Mouse (Mus musculus) forebrain, postnatal 0 days (tissue): ENCODE measurements around the gene Rab8a. TPM values are rescaled to one million over a fixed set of nuclear protein-coding genes. Genes with fewer than 3 reads are reported as not detected.

ENCODE experiments used
- ATAC-seq: fragments of 200-750 bp; cut with Nextera tagmentation; 2 replicates; pipeline ENCODE4 v1.8.0; 2017; ENCODE audit warnings: mild to moderate bottlenecking, moderate library complexity
- DNase-seq: peaks from one replicate; pipeline ENCODE4 v3.0.0-alpha.2; 2015
- H3K27ac ChIP-seq: fragments of 300-500 bp; sonication (generic); 2 replicates; pipeline ENCODE4 v1.5.1; 2014; ENCODE audit warnings: low read depth, mild to moderate bottlenecking, antibody characterized with exemption, low read length, moderate library complexity, mixed read lengths
- H3K27me3 ChIP-seq: fragments of 300-500 bp; sonication (generic); 2 replicates; pipeline ENCODE4 v1.6.1; 2014; ENCODE audit warnings: mild to moderate bottlenecking, low read length, mixed read lengths; ENCODE audit not compliant: insufficient read depth
- H3K36me3 ChIP-seq: fragments of 300-500 bp; sonication (generic); 2 replicates; pipeline ENCODE4 v1.6.1; 2014; ENCODE audit warnings: mild to moderate bottlenecking, moderate library complexity; ENCODE audit not compliant: insufficient read depth
- H3K4me1 ChIP-seq: fragments of 300-500 bp; sonication (generic); 2 replicates; pipeline ENCODE4 v1.6.1; 2014; ENCODE audit warnings: antibody characterized with exemption; ENCODE audit not compliant: insufficient read depth
- H3K4me2 ChIP-seq: fragments of 300-500 bp; sonication (generic); 2 replicates; pipeline ENCODE4 v1.6.1; 2014; ENCODE audit warnings: low read depth, mild to moderate bottlenecking, moderate library complexity
- H3K4me3 ChIP-seq: fragments of 300-500 bp; sonication (generic); 2 replicates; pipeline ENCODE4 v1.5.1; 2014; ENCODE audit warnings: low read depth, low read length, mixed read lengths
- H3K9ac ChIP-seq: fragments of 300-500 bp; sonication (generic); 2 replicates; pipeline ENCODE4 v1.6.1; 2014; ENCODE audit warnings: mild to moderate bottlenecking
- H3K9me3 ChIP-seq: fragments of 300-500 bp; sonication (generic); 2 replicates; pipeline ENCODE4 v1.6.1; 2016; ENCODE audit warnings: low read length
- CTCF ChIP-seq: sonication (generic); IDR thresholded peaks from 2 replicates; pipeline ENCODE4 v1.5.1; 2016; ENCODE audit warnings: antibody characterized with exemption, control low read depth, low read depth
- WGBS: fragments of 180-500 bp; shearing (Covaris S2); extraction: QIAGEN DNeasy Blood & Tissue Kit; methylation state at CpG from one replicate; pipeline ENCODE4 v1.1.7; 2014; 5-methylcytosine and 5-hydroxymethylcytosine counted together
- polyA plus RNA-seq: library from polyadenylated mRNA; unstranded; fragments of >200 nt; fragmentation: Nextera tagmentation; extraction: Ambion mirVana; gene quantifications from 2 replicates; pipeline ENCODE4 v1.2.1, GENCODE M21; 2015
- total RNA-seq: library from RNA; depleted of rRNA; stranded (reverse); fragments of >200 nt; gene quantifications from 2 replicates; pipeline ENCODE4 v1.2.3, GENCODE M21; 2014

Rab8a gene
- total and polyA plus RNA-seq, 2 experiments from 2014 or later, result 35.7 to 74.2 TPM

DNA sequence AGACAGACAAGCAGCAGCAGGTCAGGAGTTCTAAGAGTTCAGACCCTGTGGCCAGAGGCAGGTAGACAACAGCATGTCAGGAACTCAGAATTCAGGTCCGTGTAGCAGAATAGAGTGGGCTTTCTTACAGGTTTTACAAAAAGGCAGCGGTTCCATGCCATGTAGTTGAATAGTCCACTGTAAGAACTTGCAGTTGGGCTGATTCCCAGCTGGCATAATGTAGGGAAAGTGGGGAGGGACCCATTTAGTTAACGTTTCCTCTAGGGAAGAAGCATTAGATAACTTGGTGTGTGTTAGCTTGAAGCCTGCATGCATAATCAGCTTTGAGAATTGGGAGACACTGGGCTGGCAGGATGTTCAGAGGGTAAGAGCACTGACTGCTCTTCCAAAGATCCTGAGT lies 2.3 kb upstream of the Rab8a start:
- DNase-seq, result no peak
- H3K27ac ChIP-seq, result no peak overlapping the region
- H3K9ac ChIP-seq, result no peak overlapping the region
- no peak for ATAC-seq
- no peak overlapping the region for H3K4me3 ChIP-seq
- H3K4me1 ChIP-seq, result peaks cover 11% of the 10 kb centered on the region
- no peak for TF ChIP-seq CTCF
- H3K9me3 ChIP-seq, result no peaks in the 10 kb centered on the region
- no peak overlapping the region for H3K4me2 ChIP-seq
- peaks cover 3% of the 10 kb centered on the region; the same call in 1 of the 2 replicates for H3K36me3 ChIP-seq
- H3K27me3 ChIP-seq, result no peaks in the 10 kb centered on the region
- 60% methylated on average over 3 of the region's 3 CpGs for WGBS

- peak; percentile 9 for DNase-seq
- peak overlapping the region; percentile 66 for H3K4me2 ChIP-seq
- peak; percentile 8; the same call in 1 of the 2 replicates for TF ChIP-seq CTCF
- peaks cover 11% of the 10 kb centered on the region; the same call in 1 of the 2 replicates for H3K36me3 ChIP-seq
- H3K4me3 ChIP-seq, result peak overlapping the region; percentile 48
- WGBS, result 81% methylated on average over 3 of the region's 3 CpGs
- peaks cover 11% of the 10 kb centered on the region for H3K4me1 ChIP-seq
- H3K27ac ChIP-seq, result no peak overlapping the region
- H3K9ac ChIP-seq, result peak overlapping the region; percentile 40; the same call in 1 of the 2 replicates
- no peaks in the 10 kb centered on the region for H3K9me3 ChIP-seq
- no peak for ATAC-seq
- H3K27me3 ChIP-seq, result no peaks in the 10 kb centered on the region
These were observed 993 bp upstream of the Rab8a start for GRCm38 (mm10) chr8:72160007-72160406.

DNA sequence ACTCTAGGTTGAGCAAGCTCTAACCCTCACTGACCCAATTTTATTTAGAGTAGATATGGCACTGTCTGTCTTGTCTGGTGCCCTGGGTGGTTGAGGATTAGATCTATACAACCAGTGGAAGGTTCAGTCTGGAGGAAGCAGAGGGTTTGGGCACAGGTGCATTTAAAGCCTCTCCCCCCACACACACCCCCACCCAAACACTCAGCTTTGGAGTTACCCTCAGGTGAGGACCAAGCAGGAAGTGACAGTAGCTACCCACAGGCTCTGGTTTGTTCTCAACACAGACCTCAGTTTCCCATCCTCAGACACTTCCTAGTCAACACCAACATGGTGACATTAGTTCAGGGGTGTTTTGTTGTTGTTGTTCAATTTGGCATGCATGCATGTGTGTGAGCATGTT lies 1.8 kb downstream of the Rab8a start:
- no peak for TF ChIP-seq CTCF
- no peak overlapping the region for H3K4me3 ChIP-seq
- no peak overlapping the region for H3K4me2 ChIP-seq
- no peak overlapping the region for H3K9ac ChIP-seq
- H3K27ac ChIP-seq, result no peak overlapping the region
- peaks cover 11% of the 10 kb centered on the region for H3K36me3 ChIP-seq
- DNase-seq (no peak), ATAC-seq (no peak)
- H3K27me3 ChIP-seq, result no peaks in the 10 kb centered on the region
- no peaks in the 10 kb centered on the region for H3K9me3 ChIP-seq
- H3K4me1 ChIP-seq, result peaks cover 11% of the 10 kb centered on the region

- Histone ChIP-seq H3K4me2 (no peak overlapping the region), H3K4me3 (no peak overlapping the region), H3K27me3 (no peaks in the 10 kb centered on the region), H3K9me3 (no peaks in the 10 kb centered on the region), H3K27ac (no peak overlapping the region), H3K9ac (no peak overlapping the region), H3K4me1 (no peaks in the 10 kb centered on the region), H3K36me3 (peaks cover 70% of the 10 kb centered on the region)
- no peak for DNase-seq
- no peak for TF ChIP-seq CTCF
- 96% methylated on average over 3 of the region's 3 CpGs for WGBS
- no peak for ATAC-seq
These were observed 8.2 kb downstream of the Rab8a start for GRCm38 (mm10) chr8:72169098-72169668.

DNA sequence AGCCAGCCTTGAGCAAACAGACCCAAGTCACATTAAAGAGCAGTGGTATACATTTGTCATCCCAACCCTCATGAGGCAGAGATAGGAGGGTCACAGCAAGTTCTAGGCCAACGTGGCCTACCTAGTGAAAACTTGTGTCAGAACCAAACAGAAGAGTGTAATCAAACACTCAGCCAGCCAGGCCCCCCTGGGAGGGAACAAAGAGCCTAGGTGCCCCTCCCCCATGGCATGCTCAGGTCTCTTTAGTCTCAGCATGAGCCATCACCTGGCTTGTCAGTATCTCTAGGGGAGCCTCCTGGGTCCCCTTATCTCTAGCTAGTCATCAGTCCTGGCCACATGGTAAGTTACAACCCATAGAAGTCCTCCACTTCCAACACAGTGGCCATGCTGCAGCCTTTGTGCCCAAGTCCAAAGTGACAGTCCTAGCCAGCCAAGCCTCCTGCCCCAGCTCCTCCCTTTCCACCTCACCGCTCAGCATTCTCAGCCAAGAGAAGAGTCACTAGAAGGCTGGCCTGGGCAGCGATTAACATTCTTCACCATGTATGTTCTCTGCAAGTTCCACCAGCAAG lies 8.8 kb downstream of the Rab8a start:
- ATAC-seq (no peak), DNase-seq (no peak)
- H3K4me3 ChIP-seq, result no peak overlapping the region
- no peaks in the 10 kb centered on the region for H3K9me3 ChIP-seq
- no peak for TF ChIP-seq CTCF
- no peak overlapping the region for H3K9ac ChIP-seq
- no peak overlapping the region for H3K27ac ChIP-seq
- peaks cover 70% of the 10 kb centered on the region for H3K36me3 ChIP-seq
- no peak overlapping the region for H3K4me2 ChIP-seq
- 93% methylated on average over 3 of the region's 3 CpGs for WGBS
- H3K4me1 ChIP-seq, result no peaks in the 10 kb centered on the region
- no peaks in the 10 kb centered on the region for H3K27me3 ChIP-seq

- Histone ChIP-seq H3K4me1 (no peaks in the 10 kb centered on the region), H3K9me3 (no peaks in the 10 kb centered on the region), H3K27ac (no peak overlapping the region), H3K9ac (no peak overlapping the region), H3K4me3 (no peak overlapping the region), H3K4me2 (no peak overlapping the region), H3K36me3 (peaks cover 83% of the 10 kb centered on the region), H3K27me3 (no peaks in the 10 kb centered on the region)
- ATAC-seq (peak; percentile 80), DNase-seq (peak; percentile 77)
- 51% methylated on average over 5 of the region's 5 CpGs for WGBS
- TF ChIP-seq CTCF, result peak; percentile 84
These were observed 16.4 kb downstream of the Rab8a start for GRCm38 (mm10) chr8:72177346-72177925.

DNA sequence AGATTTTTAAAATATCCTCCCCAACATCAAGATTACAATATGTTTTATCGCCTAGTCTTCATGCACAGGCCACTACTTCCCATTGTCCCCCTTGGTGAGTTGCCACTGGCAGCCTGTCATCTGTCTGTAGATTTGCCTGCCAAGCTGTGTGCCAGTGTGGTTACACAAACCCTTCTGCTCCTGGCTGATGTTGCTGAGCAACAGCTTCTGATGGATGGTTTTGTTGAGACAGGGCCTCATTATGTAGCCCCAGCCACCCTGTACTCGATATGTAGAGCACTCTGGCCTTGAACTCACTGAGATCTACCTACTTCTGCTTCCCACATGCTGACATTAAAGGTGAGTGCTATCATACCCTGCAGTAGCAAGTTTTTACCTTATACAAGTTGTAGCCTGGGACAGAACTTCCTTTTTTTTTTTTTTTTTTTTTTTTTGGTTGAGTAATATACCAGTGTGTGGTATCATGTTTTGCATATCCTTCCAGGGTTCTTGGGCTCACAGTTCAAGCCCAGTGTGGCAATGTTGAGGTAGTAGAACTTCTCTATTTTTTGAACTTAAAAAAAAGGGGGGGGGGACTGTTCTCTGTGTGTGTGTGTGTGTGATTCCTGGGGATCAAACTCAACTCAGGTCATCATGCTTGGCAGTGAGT lies 22.7 kb downstream of the Rab8a start:
- TF ChIP-seq CTCF, result no peak
- peak; percentile 52 for DNase-seq
- H3K4me2 ChIP-seq, result no peak overlapping the region
- H3K9me3 ChIP-seq, result no peaks in the 10 kb centered on the region
- no peak overlapping the region for H3K4me3 ChIP-seq
- no peak overlapping the region for H3K27ac ChIP-seq
- peak; percentile 82 for ATAC-seq
- no peaks in the 10 kb centered on the region for H3K27me3 ChIP-seq
- 40% methylated on average over 2 of the region's 2 CpGs for WGBS
- H3K9ac ChIP-seq, result no peak overlapping the region
- H3K36me3 ChIP-seq, result peaks cover 29% of the 10 kb centered on the region
- no peaks in the 10 kb centered on the region for H3K4me1 ChIP-seq
